Mouse (Mus musculus): ENCODE measurements around the gene Saa1. TPM values are rescaled to one million over a fixed set of nuclear protein-coding genes. Genes with fewer than 3 reads are reported as not detected.
"Not testable (repeated sequence)": the region's sequence is repeated elsewhere in the genome, so short reads cannot be mapped to it uniquely, and the experiment has no call there.

Gene Saa1
- 2.3 and 2.5 TPM in 2 replicates for polyA plus RNA-seq (2015; fragmentation: Nextera tagmentation; extraction: Ambion mirVana)

- WGBS, result 76% methylated on average over 3 of the region's 3 CpGs
- H3K36me3 ChIP-seq (ENCODE audit: insufficient read depth, low read length); H3K4me1 ChIP-seq (ENCODE audit: insufficient read depth, low read length); H3K9me3 ChIP-seq (ENCODE audit: low read length); H3K27me3 ChIP-seq (ENCODE audit: insufficient read depth, low read length); H3K9ac ChIP-seq (replicated peaks; ENCODE audit: low read length); H3K27ac ChIP-seq (ENCODE audit: low read length); H3K4me3 ChIP-seq (ENCODE audit: low read length); H3K4me2 ChIP-seq (replicated peaks; ENCODE audit: low read depth, low read length); ATAC-seq (ENCODE audit: low FRiP score, low TSS enrichment): not testable (repeated sequence)
Observed at GRCm38 (mm10) chr7:46742880-46743279, at the start of gene Saa1. Gene Saa1, minus strand, starts transcription at chr7:46742980.

DNA sequence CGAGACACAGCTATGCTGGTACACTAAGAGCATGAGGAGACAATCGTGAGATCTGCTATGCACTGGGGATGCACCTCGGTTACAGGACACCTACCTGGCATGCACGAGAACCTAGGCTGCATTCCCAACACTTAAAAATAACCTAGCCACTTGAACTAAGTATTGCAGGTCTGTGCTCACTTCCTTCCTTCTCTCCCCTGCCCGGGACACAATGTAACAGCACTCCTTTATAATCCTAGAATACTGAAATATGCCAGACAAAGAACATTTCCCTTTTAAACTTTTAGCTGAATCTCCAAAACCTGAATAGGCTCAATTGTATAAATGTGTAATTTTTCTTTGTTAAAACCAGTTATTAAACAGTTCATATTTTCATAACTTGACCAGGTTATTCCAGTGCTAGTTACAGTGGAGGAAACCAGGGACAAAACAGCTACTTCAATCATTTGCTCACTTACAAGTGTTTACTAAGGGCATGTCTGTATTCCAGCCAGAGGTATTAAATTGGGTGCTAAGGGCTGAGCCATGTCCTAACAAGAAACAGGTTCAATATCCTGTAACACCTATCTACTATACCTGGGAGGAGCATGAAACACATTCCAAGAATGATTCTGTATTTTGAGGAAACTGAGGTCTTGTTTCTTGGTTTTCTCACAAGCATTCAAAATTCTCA, 46.5 kb upstream of the Saa1 start:
- peaks cover 33% of the 10 kb centered on the region for H3K36me3 ChIP-seq (ENCODE audit: insufficient read depth, low read length)
- 92% methylated on average over 5 of the region's 5 CpGs for WGBS

DNA sequence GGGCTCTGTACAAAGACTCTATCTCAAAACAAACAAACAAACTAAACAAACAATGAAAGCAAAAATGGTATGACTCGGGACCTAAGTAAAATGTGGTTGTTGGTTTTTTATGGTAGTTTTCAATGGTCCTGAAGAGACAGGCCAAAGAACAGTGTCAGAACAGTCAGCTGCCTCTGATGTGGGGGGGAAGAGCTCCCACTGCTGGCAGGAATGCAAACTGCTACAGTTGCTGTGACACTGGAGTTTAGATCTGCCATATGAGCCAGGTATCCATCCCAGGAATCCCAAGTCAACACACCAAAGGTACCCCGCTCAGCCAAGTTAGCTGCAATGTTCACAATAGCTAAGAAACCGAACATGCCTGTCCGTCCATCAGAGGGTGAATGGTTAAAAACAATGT, 27.9 kb upstream of the Saa1 start:
- no peak overlapping the region for H3K27ac ChIP-seq (ENCODE audit: low read length)
- no peaks in the 10 kb centered on the region for H3K27me3 ChIP-seq (ENCODE audit: insufficient read depth, low read length)
- 63% methylated on average over 4 of the region's 4 CpGs for WGBS
- peaks cover 59% of the 10 kb centered on the region for H3K36me3 ChIP-seq (ENCODE audit: insufficient read depth, low read length)
- H3K9ac ChIP-seq (replicated peaks; ENCODE audit: low read length), result no peak overlapping the region
- no peak overlapping the region for H3K4me3 ChIP-seq (ENCODE audit: low read length)
- no peaks in the 10 kb centered on the region for H3K4me1 ChIP-seq (ENCODE audit: insufficient read depth, low read length)
- no peak overlapping the region for H3K4me2 ChIP-seq (replicated peaks; ENCODE audit: low read depth, low read length)
- H3K9me3 ChIP-seq (ENCODE audit: low read length), result no peaks in the 10 kb centered on the region
- no peak for ATAC-seq (ENCODE audit: low FRiP score, low TSS enrichment)

More for the DNA sequence above, 46.5 kb upstream of the Saa1 start:
- no peak for ATAC-seq (ENCODE audit: low FRiP score, low TSS enrichment)
- H3K4me2 ChIP-seq (replicated peaks; ENCODE audit: low read depth, low read length), result no peak overlapping the region
- no peak overlapping the region for H3K9ac ChIP-seq (replicated peaks; ENCODE audit: low read length)
- no peaks in the 10 kb centered on the region for H3K9me3 ChIP-seq (ENCODE audit: low read length)
- no peak overlapping the region for H3K4me3 ChIP-seq (ENCODE audit: low read length)
- 0 out of 2 replicates have a peak, but pooled peaks cover 5% of the 10 kb centered on the region for H3K4me1 ChIP-seq (ENCODE audit: insufficient read depth, low read length)
- H3K27ac ChIP-seq (ENCODE audit: low read length), result no peak overlapping the region
- H3K27me3 ChIP-seq (ENCODE audit: insufficient read depth, low read length), result no peaks in the 10 kb centered on the region

DNA sequence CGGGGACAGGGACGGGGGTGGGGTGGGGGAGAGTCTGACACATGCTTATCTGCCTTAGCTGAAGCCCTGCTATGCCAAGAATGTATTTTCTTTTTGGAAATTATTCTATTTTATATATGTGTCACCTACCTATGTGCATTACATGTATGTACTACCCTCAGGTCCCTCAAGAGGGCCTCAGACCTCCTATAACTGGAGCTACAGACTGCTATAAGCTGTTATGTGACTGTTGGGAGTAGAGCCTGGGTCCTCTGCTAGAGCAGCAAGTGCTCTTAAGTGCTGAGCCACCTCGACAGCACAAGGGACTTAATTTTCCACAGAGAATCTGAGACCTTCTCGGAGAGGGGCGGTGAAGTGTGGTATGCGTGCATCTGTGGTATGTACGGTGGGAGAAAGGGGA, 25.7 kb upstream of the Saa1 start:
- no peak for ATAC-seq (ENCODE audit: low FRiP score, low TSS enrichment)
- Histone ChIP-seq H3K9ac (replicated peaks; ENCODE audit: low read length) (no peak overlapping the region), H3K27ac (ENCODE audit: low read length) (no peak overlapping the region), H3K9me3 (ENCODE audit: low read length) (no peaks in the 10 kb centered on the region), H3K4me3 (ENCODE audit: low read length) (no peak overlapping the region), H3K27me3 (ENCODE audit: insufficient read depth, low read length) (no peaks in the 10 kb centered on the region), H3K4me1 (ENCODE audit: insufficient read depth, low read length) (no peaks in the 10 kb centered on the region), H3K4me2 (replicated peaks; ENCODE audit: low read depth, low read length) (no peak overlapping the region), H3K36me3 (ENCODE audit: insufficient read depth, low read length) (peaks cover 61% of the 10 kb centered on the region)
- 87% methylated on average over 7 of the region's 7 CpGs for WGBS

DNA sequence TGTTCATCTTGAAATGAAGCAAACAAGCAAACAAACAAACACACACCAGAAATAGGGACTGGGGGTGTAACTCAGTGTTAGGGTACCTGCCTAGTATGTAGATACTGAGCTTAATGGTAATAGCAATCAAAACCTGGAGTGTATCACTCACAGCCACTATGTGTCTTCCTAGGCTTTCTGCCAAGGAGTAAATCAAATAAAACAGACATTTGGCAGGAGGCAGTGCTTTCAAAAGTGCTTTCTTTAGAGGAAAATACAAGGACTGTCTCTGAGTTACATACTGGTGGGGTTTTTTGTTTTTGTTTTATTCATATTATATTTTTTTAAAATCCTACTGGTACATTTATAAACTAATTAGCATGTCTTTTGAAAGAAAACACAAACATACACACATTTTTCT, 24.6 kb upstream of the Saa1 start:
- H3K9me3 ChIP-seq (ENCODE audit: low read length), result no peaks in the 10 kb centered on the region
- ATAC-seq (ENCODE audit: low FRiP score, low TSS enrichment), result no peak
- H3K4me1 ChIP-seq (ENCODE audit: insufficient read depth, low read length), result no peaks in the 10 kb centered on the region
- H3K27me3 ChIP-seq (ENCODE audit: insufficient read depth, low read length), result no peaks in the 10 kb centered on the region
- peaks cover 63% of the 10 kb centered on the region for H3K36me3 ChIP-seq (ENCODE audit: insufficient read depth, low read length)
- H3K9ac ChIP-seq (replicated peaks; ENCODE audit: low read length), result no peak overlapping the region
- no peak overlapping the region for H3K4me2 ChIP-seq (replicated peaks; ENCODE audit: low read depth, low read length)
- H3K4me3 ChIP-seq (ENCODE audit: low read length), result no peak overlapping the region
- no peak overlapping the region for H3K27ac ChIP-seq (ENCODE audit: low read length)

DNA sequence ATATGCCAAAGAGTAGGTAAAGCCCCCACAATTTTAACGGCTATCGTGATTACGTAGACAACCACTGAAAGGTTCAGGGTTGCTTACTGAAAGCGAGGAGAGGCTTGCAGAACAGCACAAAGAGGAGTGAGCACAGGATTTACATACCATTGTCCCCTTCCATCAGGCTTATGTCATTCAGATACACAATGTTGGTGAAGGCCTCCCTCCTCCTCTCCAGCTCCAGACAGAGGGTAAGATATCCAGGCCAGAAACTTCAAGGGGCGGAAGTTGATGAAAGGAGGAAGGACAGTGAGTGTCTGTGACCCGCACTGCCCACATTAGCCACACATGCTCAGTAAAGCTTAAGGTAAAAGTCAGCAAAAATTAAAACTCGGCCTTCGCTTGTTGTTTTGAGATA, 21.9 kb upstream of the Saa1 start:
- Histone ChIP-seq H3K9ac (replicated peaks; ENCODE audit: low read length) (no peak overlapping the region), H3K27ac (ENCODE audit: low read length) (no peak overlapping the region), H3K27me3 (ENCODE audit: insufficient read depth, low read length) (no peaks in the 10 kb centered on the region), H3K4me3 (ENCODE audit: low read length) (no peak overlapping the region), H3K4me2 (replicated peaks; ENCODE audit: low read depth, low read length) (no peak overlapping the region), H3K9me3 (ENCODE audit: low read length) (no peaks in the 10 kb centered on the region), H3K4me1 (ENCODE audit: insufficient read depth, low read length) (no peaks in the 10 kb centered on the region), H3K36me3 (ENCODE audit: insufficient read depth, low read length) (peaks cover 64% of the 10 kb centered on the region)
- ATAC-seq (ENCODE audit: low FRiP score, low TSS enrichment), result no peak
- WGBS, result 94% methylated on average over 8 of the region's 8 CpGs

DNA sequence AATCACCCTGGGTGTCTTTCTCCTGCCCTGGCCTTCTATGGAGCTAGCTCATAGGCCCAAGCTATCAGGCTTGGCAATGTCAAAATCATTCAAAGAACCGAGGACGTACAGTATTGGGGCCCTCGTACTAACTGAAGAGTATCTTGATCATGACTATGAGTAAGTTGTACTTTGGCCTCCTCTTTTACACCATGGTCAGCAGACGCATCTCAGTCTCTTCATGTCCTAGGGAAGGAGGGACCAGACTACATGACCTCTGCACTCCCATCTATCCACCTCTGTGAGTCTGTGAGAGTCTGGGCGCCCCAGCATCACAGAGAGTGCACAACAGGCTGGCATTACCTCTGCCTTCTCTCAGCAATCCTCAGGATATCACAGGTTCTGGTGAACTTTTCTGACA, 19.8 kb upstream of the Saa1 start:
- no peak overlapping the region for H3K27ac ChIP-seq (ENCODE audit: low read length)
- no peaks in the 10 kb centered on the region for H3K4me1 ChIP-seq (ENCODE audit: insufficient read depth, low read length)
- 95% methylated on average over 5 of the region's 5 CpGs for WGBS
- no peak for ATAC-seq (ENCODE audit: low FRiP score, low TSS enrichment)
- H3K4me3 ChIP-seq (ENCODE audit: low read length), result no peak overlapping the region
- no peak overlapping the region for H3K9ac ChIP-seq (replicated peaks; ENCODE audit: low read length)
- no peaks in the 10 kb centered on the region for H3K27me3 ChIP-seq (ENCODE audit: insufficient read depth, low read length)
- H3K4me2 ChIP-seq (replicated peaks; ENCODE audit: low read depth, low read length), result no peak overlapping the region
- no peaks in the 10 kb centered on the region for H3K9me3 ChIP-seq (ENCODE audit: low read length)
- H3K36me3 ChIP-seq (ENCODE audit: insufficient read depth, low read length), result peaks cover 53% of the 10 kb centered on the region

DNA sequence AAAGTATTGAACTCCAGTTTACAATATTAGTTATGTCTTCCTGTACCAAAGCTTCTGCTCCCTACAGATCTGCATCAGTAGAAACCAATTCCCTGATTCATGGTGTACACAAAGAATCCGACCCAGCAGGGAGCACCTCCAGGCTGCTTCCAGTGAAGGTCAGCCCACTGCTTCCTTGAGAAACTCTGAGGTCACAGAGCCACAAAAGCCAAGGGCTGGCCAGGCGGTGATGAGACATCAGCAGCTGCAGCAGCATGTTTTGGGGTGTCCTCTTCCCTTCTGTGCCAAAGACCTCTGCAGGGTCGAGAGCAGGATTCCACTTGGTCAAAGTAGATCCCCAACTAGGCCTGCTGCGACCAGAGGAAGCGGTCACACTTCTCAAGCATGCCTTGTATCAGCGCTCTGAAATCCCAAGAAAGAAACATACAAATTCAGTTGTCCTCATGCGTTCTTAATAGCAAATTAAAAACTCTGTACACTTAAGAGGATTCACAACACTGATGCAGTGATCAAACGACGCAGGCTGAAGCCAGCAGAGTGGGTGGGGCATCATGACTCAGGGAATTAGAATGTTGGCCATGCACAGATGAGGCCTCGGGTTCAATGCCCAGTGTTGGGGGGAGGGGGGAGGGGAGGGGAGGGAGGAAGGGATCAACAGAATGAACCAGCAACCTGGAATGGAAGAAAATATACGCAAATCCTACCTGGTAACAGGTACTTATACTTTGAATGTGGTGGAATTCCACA, 18.4 kb upstream of the Saa1 start:
- H3K27me3 ChIP-seq (ENCODE audit: insufficient read depth, low read length), result no peaks in the 10 kb centered on the region
- no peaks in the 10 kb centered on the region for H3K9me3 ChIP-seq (ENCODE audit: low read length)
- no peak overlapping the region for H3K27ac ChIP-seq (ENCODE audit: low read length)
- H3K36me3 ChIP-seq (ENCODE audit: insufficient read depth, low read length), result peaks cover 47% of the 10 kb centered on the region
- H3K9ac ChIP-seq (replicated peaks; ENCODE audit: low read length), result no peak overlapping the region
- no peak for ATAC-seq (ENCODE audit: low FRiP score, low TSS enrichment)
- 78% methylated on average over 11 of the region's 11 CpGs for WGBS
- no peaks in the 10 kb centered on the region for H3K4me1 ChIP-seq (ENCODE audit: insufficient read depth, low read length)
- no peak overlapping the region for H3K4me3 ChIP-seq (ENCODE audit: low read length)
- H3K4me2 ChIP-seq (replicated peaks; ENCODE audit: low read depth, low read length), result no peak overlapping the region

DNA sequence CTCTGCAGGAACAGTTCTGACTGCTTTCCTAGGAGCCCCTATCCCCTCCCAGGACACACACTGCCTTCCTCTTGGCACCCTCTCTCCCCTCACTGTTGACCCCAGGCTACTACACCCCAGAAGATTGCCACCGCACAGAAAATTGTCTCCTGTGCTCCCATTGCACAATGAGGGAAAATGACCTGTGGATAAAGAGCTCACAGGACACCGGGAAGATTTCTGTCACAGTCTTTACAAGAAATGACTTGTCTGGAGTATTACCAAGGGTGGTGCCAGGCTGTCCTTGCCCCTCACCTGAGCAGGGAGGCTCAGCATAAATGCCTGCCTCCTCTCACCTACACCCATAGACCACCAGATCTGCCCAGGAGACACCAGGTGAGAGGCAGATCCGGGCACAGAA, 8.7 kb upstream of the Saa1 start, which contains the start of gene Saa2:
Gene Saa2 (plus strand): TSS at position 301 of the 400 bp plus-strand sequence.
- no peak within 1 kb of the TSS for H3K4me2 ChIP-seq (replicated peaks; ENCODE audit: low read depth, low read length)
- no peaks in the 10 kb centered on the region for H3K9me3 ChIP-seq (ENCODE audit: low read length)
- H3K27ac ChIP-seq (ENCODE audit: low read length), result no peak within 1 kb of the TSS
- no peak within 1 kb of the TSS for H3K4me3 ChIP-seq (ENCODE audit: low read length)
- no peaks in the 10 kb centered on the region for H3K36me3 ChIP-seq (ENCODE audit: insufficient read depth, low read length)
- no peaks in the 10 kb centered on the region for H3K4me1 ChIP-seq (ENCODE audit: insufficient read depth, low read length)
- 64% methylated on average over 3 of the region's 3 CpGs for WGBS
- H3K9ac ChIP-seq (replicated peaks; ENCODE audit: low read length), result no peak within 1 kb of the TSS
- H3K27me3 ChIP-seq (ENCODE audit: insufficient read depth, low read length), result no peaks in the 10 kb centered on the region
- no peak for ATAC-seq (ENCODE audit: low FRiP score, low TSS enrichment)

DNA sequence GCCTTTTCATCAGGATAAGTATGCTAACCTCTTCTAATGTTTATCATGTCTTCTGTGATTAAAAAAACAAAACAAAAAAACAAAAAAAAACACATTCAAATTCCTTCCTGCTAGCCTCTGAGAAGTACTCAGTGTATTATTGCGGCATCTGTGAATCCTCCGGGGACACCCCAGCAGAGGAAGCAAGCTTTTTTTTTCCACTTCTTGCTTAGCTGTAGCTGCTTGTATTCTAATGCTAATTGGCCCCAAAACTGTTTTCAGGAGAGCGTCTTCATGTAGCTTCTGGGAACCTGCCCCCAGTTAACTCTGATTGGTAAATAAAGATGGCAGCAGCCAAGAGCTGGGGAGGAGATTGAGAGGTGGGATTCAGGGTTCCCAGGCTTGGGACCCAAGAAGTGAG, 5.7 kb upstream of the Saa1 start:
- Histone ChIP-seq H3K27ac (ENCODE audit: low read length) (no peak overlapping the region), H3K36me3 (ENCODE audit: insufficient read depth, low read length) (no peaks in the 10 kb centered on the region), H3K4me3 (ENCODE audit: low read length) (no peak overlapping the region), H3K9me3 (ENCODE audit: low read length) (no peaks in the 10 kb centered on the region), H3K9ac (replicated peaks; ENCODE audit: low read length) (no peak overlapping the region), H3K27me3 (ENCODE audit: insufficient read depth, low read length) (no peaks in the 10 kb centered on the region), H3K4me1 (ENCODE audit: insufficient read depth, low read length) (no peaks in the 10 kb centered on the region), H3K4me2 (replicated peaks; ENCODE audit: low read depth, low read length) (no peak overlapping the region)
- 44% methylated on average over 3 of the region's 3 CpGs for WGBS
- ATAC-seq (ENCODE audit: low FRiP score, low TSS enrichment), result no peak

All from kidney, embryonic 16.5 days (tissue).